Mouse (Mus musculus) monocyte, adult 5-6 weeks (primary cell): ENCODE data around the gene Gfra4. TPM values are rescaled to one million over a fixed set of nuclear protein-coding genes. Genes with fewer than 3 reads are reported as not detected.
A peak's percentile ranks its signal among the peaks of the same experiment; 100 is the strongest.

ENCODE experiments used
- ATAC-seq: fragments of 153-309, 156-312 bp; replicated peaks from 2 replicates; pipeline ENCODE4 v1.8.0; 2017; ENCODE audit warnings: mild to moderate bottlenecking; ENCODE audit not compliant: low TSS enrichment, insufficient number of reproducible peaks, severe bottlenecking, poor library complexity, low FRiP score
- total RNA-seq: library from RNA; stranded (forward); fragments of 200-1000, 200-491, 200-594 nt; gene quantifications from 3 replicates; pipeline ENCODE4 v1.2.3, GENCODE M21; 2017

Gene Gfra4
- total RNA-seq = not detected in 3 replicates

GRCm38 (mm10) chr2:131042988-131043387, at the start of gene Gfra4:
Gfra4 (minus strand) TSS chr2:131043088.
- no peak for ATAC-seq

- ATAC-seq = no peak; the same call in 1 of the 2 replicates
Observed at GRCm38 (mm10) chr2:131090852-131091251, 48.0 kb upstream of the Gfra4 start.

- peak; percentile 65 for ATAC-seq
Observed at GRCm38 (mm10) chr2:131089634-131090033, 46.7 kb upstream of the Gfra4 start.

- no peak for ATAC-seq
Observed at GRCm38 (mm10) chr2:131088581-131088980, 45.7 kb upstream of the Gfra4 start.

GRCm38 (mm10) chr2:131086667-131087390, 43.9 kb upstream of the Gfra4 start, which contains the start of gene Siglec1:
Siglec1 (minus strand) TSS chr2:131086765.
- peak; percentile 42 for ATAC-seq

GRCm38 (mm10) chr2:131084206-131084605, 41.3 kb upstream of the Gfra4 start:
- no peak for ATAC-seq

GRCm38 (mm10) chr2:131080507-131080906, 37.6 kb upstream of the Gfra4 start:
- ATAC-seq = no peak

- ATAC-seq = no peak
Observed at GRCm38 (mm10) chr2:131072536-131072935, 29.6 kb upstream of the Gfra4 start.

GRCm38 (mm10) chr2:131067481-131067880, 24.6 kb upstream of the Gfra4 start:
- ATAC-seq = no peak

- no peak for ATAC-seq
Observed at GRCm38 (mm10) chr2:131066342-131066741, 23.5 kb upstream of the Gfra4 start.

- ATAC-seq = no peak
Observed at GRCm38 (mm10) chr2:131063404-131063864, 20.5 kb upstream of the Gfra4 start, which contains the start of gene Adam33. Adam33 (minus strand) TSS chr2:131063814.

- no peak for ATAC-seq
Observed at GRCm38 (mm10) chr2:131061607-131062006, 18.7 kb upstream of the Gfra4 start.

- ATAC-seq = no peak
Observed at GRCm38 (mm10) chr2:131060784-131061183, 17.9 kb upstream of the Gfra4 start.

GRCm38 (mm10) chr2:131059781-131060540, 17.1 kb upstream of the Gfra4 start:
- ATAC-seq = no peak

GRCm38 (mm10) chr2:131059377-131059776, 16.5 kb upstream of the Gfra4 start:
- no peak for ATAC-seq

- no peak for ATAC-seq
Observed at GRCm38 (mm10) chr2:131058672-131059071, 15.8 kb upstream of the Gfra4 start.

GRCm38 (mm10) chr2:131056191-131056590, 13.3 kb upstream of the Gfra4 start:
- ATAC-seq = no peak

GRCm38 (mm10) chr2:131055631-131056030, 12.7 kb upstream of the Gfra4 start:
- ATAC-seq = 0 out of 2 replicates have a peak, but pooled peaks have one; percentile 38

GRCm38 (mm10) chr2:131054646-131055264, 11.9 kb upstream of the Gfra4 start:
- no peak for ATAC-seq
